Mouse (Mus musculus) retina, postnatal 7 days (tissue): ENCODE results near the gene Nrf1.
A peak's percentile ranks its signal among the peaks of the same experiment; 100 is the strongest.

Source experiments
- DNase-seq: peaks from one replicate; pipeline ENCODE4 v3.0.0-alpha.2; 2012; ENCODE audit warnings: low read depth, low spot score

Nrf1 gene

GRCm38 (mm10) chr6:30147058-30147457 lies 99.3 kb downstream of the Nrf1 start:
- peak; percentile 75 for DNase-seq

- DNase-seq, result no peak
These were observed 100.0 kb downstream of the Nrf1 start for GRCm38 (mm10) chr6:30147753-30148152.

DNA sequence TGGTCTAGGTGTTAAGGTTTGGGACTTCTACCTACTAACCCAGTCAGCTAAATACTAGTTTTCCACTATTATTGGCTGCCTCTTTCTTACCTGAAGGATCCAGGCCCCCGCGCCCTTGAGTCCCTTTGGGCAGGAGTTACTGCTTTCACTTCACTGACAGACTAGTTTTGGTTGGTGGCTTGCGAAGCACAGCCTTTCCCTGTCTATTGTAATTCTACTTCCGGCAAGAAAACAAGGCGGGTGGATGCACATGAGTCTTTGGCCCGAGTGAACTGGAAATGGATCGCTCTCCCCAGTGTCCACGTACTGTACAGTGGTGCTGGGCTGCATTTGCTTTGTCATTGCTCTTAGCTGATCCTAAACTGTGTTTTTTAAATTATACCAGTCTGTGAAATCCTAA lies 102.7 kb downstream of the Nrf1 start:
- no peak for DNase-seq

GRCm38 (mm10) chr6:30152163-30152562 lies 104.4 kb downstream of the Nrf1 start:
- no peak for DNase-seq

DNA sequence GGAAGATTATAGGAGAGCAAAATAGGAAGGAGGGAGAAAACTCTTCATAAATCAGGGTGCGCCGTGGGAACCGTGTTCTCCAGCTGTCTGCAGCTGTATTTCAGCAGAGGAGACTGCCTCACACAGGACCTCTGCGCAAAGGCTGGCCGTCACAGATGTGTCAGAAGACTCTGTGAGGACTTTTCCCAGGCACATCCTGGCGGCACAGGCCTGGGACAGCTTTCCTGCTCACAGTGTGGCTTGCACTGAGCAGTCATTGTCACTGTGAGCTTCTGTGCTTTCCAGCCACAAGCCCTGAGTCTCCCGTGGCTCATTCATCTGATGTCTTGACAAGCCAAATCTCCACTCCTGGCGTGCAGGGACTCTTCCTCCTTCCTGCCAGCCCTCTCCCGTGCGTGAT lies 104.9 kb downstream of the Nrf1 start:
- DNase-seq, result no peak

GRCm38 (mm10) chr6:30153076-30153475 lies 105.3 kb downstream of the Nrf1 start:
- DNase-seq, result no peak

DNA sequence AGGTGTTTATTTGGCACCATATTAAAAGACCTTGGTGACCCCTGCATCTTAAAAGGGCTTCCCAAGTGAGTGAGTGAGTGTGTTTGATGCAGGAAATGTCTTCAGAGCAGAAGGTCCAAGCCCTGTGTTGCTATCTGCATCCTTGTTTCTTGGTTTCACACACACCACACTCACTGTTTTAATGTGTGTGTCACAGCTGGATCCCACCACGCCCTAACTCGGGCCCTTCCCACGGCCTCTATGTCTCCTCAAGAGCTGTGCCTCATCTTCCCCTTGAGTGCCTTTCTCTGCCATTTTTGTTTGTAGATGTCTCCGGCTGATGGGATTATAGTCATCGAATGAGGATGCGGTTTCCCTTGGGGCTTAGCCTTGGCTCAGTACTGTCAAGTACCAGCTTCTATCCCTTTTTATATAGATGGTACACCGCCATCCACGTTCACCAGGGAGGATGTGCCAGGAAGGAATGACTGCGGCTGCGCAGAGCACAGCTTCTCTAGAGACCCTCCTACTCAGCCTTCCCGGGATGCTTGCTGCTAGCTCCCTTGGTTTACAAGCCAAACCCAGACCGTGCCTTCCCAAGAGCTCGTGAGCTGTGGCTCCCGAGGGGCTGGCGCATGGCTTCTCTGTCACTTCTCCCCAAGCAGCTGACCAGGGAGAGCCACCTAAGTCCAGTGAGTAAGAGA lies 106.1 kb downstream of the Nrf1 start:
- no peak for DNase-seq

- DNase-seq, result no peak
These were observed 111.8 kb downstream of the Nrf1 start for GRCm38 (mm10) chr6:30159516-30160045.

DNA sequence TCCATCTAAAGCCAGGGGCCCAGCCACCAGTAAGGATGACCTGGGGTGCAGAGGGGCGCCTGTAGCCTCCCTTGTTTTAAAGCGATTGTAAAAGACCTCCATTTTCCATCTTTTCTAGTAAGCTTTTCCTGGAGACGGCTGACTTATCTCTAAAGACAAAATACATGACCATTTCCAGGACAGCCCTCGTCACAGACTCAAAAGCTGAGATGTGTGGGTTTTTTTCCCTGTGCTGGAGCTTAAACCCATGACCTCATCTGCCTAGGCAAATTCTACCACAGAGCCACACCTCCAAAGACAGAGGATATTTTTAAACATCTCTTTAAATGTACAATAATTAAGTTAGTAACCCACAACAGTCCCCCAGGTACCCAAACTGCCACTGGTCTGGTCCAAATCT lies 112.6 kb downstream of the Nrf1 start:
- no peak for DNase-seq

DNA sequence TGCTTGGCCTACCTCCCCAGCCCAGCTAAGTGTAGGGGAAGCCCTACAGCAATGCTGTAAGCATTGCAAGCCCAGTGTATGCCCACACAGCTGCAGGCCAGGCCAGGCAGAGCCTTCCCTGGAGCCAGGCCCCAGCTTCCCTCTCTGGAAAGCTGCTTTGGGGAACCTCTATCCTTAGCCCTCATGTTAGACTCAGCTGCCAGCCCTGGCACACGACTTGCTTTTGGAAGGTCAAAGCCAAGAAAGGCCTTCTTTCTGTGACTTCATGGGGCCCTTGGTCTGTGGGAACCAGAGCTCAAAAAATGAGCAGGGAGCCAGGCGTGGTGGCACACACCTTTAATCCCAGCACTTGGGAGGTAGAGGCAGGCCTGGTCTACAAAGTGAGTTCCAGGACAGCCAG lies 113.8 kb downstream of the Nrf1 start:
- no peak for DNase-seq

GRCm38 (mm10) chr6:30162091-30162490 lies 114.3 kb downstream of the Nrf1 start:
- no peak for DNase-seq

DNA sequence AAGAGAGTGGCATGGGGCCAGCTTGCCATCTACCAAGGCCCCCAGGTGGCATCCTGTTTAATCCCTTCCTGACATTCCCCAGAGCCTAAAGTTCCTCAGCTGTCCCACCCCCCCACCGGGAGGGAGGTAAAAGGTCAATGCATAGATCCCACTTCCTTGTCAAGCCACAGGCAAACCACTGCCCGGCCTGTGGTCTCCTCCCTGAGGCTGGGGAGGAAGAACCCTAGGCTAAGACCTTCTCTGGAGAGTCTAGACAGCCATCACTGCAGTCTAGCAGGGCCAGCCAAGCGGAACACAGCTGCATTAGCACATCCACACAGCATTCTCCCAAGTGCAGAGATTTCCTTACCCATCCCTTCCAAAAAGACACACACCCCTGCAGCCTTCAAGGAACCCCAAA lies 118.6 kb downstream of the Nrf1 start:
- DNase-seq, result no peak

DNA sequence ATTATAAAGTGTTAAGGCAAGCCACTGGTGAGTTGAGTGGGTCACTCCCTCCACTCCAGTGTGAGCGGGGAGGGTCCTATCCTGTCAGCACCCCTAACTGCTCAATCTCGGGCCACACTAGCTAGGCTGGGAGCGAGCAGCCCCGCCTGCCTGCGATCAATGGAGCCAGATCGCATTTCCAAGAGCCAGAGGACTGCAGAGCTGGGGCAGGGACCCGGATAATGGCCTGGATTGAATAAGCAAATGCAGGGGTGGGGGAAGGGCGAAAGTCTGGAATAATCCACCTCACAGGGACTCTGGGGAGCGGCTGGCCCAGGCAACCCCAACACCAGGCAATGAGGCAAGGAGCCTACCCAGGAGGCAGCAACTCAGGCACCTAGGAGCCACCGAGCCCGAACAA lies 119.4 kb downstream of the Nrf1 start:
- DNase-seq, result no peak

DNA sequence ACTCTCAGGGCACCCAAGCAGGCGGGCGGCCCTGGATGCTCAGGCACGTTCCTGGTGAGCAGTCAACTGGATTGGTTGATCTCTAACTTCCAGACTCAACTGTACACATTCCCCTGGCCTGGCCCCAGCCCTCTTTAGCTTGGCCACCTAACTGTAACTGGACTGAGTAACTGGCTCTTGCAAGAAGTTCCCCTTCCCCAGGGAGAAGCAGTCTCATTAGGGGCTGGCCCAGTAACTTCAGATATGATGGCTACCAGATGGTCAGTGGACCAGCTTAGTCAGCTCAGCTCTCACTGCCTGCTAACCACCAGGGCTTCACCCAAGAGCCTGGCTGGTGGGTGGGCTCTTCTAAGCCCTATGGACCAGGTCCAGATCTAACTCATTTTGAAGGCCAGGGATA lies 120.5 kb downstream of the Nrf1 start:
- no peak for DNase-seq

DNA sequence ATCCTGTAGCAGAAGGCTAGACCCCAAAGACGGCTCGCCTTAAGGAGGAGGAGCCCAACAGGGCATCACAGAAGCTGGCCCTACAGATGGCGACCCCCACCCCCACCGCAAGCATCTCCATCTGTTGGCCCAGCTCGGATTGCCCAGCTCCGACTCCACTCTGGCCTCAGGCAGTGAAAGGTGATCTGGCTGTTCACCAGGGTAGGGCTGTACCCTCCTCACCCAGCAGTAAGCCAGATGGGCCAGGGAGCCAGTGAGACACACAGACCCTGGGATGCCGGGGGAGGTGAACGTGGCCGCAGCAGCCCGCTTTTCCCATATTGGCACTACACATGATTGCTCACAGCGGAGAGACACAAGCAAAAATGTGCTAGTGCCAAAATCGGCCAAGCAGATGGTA lies 121.4 kb downstream of the Nrf1 start:
- no peak for DNase-seq

GRCm38 (mm10) chr6:30171226-30171625 lies 123.4 kb downstream of the Nrf1 start:
- no peak for DNase-seq

- DNase-seq, result no peak
These were observed 124.2 kb downstream of the Nrf1 start for GRCm38 (mm10) chr6:30171967-30172366.

DNA sequence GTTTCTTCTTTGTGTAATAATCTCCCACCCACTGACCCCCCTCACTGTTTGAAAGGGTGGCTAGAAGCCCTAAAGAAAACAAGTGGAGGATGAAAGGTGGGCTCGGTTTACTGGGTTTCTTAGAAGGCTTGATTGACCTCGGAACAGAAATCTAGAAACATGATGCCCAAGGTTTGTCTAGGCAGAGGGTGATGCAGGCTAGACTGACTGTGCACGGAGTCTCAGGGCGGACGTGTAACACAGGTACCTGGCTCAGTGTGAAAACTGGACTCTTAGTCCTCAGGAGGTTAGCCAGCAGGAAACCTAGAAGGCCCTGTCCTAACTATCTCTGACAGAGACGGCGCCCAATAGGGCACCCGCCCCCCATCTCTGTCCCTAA lies 124.6 kb downstream of the Nrf1 start:
- DNase-seq, result no peak

DNA sequence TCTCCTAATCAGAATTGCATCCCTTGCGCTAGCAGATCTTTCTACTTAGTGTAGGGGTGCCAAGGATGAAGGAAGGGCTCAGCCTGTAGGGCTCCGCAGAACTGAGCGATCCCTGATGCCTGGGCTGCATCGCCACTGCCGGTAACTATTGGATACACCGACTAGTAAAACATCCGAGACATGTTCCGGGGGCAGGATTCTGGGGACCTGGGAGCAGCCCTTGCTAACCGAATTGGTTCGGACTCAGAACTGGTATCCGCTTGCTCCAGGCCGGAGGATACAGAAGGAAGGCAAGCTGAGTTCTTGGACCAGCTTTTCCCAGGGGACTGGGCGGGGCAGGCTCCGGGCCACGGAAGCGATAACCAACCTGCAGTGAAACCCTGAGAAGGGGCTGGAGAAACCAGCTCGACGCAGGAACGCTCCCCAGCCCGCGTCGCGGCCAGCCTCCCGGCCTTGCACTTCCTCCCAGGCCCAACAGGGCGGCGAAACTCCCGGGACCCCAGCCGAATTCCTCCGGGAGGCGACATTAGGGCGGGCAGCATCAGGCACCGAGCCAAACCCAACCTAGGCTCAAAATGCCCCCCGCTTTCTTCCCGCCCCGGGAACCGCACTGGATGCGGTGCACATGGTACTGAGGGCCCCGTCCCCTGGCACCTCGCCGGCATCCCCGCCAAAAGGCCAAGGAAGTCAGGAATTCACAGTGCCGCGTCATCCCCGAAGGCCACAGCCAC lies 125.2 kb downstream of the Nrf1 start:
- DNase-seq, result no peak

GRCm38 (mm10) chr6:30173551-30174460 lies 126.0 kb downstream of the Nrf1 start:
- DNase-seq, result peak; percentile 86

DNA sequence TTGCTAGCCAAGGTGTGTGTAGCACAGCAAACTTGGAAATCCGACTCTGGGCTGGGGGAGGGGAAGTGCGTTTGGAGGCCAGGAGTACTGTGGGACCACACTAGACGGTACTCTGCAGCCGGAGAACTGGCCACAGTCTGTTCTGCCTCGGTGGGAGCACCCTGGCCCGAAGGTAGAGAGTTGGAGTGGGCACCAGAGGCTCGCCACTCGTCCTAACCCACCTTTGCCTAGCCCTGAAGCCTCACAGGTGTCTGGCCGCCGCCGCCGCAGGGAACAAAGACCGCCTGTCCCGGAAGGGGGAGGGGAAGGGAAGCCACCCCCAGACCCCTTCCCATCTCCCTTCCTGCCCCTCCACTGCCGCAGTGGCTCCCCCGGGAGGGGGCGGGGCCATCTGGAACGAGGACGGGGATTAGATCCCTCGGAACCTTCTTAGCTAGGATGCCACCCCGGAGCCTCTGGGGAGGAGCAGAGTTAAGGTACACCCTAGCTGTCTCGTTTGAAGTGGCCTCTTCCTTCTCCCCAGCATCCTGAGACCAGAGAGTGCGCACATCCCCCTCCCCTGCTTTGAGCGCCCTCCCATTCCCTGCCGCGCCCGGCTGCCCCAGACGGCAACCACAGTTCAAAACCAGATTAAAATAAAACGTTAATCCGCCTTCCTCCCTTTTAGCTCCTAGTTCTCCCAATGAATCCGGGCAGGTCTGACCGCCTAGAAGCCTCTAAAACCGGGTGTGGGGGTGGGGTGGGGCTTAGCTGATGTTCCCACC lies 126.9 kb downstream of the Nrf1 start:
- DNase-seq, result peak; percentile 93
